Mouse (Mus musculus) liver, embryonic 15.5 days (tissue): ENCODE data around the gene Thbd. TPM values are rescaled to one million over a fixed set of nuclear protein-coding genes. Genes with fewer than 3 reads are reported as not detected.

Experiments
- ATAC-seq: fragments of 200-750 bp; cut with Nextera tagmentation; 2 replicates; pipeline ENCODE4 v1.8.0; 2017; ENCODE audit warnings: moderate number of reproducible peaks, mild to moderate bottlenecking, moderate library complexity; ENCODE audit not compliant: insufficient read depth
- H3K27ac ChIP-seq: fragments of 300-500 bp; sonication (generic); replicated peaks from 2 replicates; pipeline ENCODE4 v1.5.1; 2015; ENCODE audit warnings: mild to moderate bottlenecking, inconsistent platforms
- H3K27me3 ChIP-seq: fragments of 300-500 bp; sonication (generic); 2 replicates; pipeline ENCODE4 v1.6.1; 2015; ENCODE audit warnings: mild to moderate bottlenecking, inconsistent platforms
- H3K36me3 ChIP-seq: fragments of 300-500 bp; sonication (generic); replicated peaks from 2 replicates; pipeline ENCODE4 v1.6.1; 2015; ENCODE audit warnings: moderate library complexity, mild to moderate bottlenecking, inconsistent platforms
- H3K4me1 ChIP-seq: fragments of 300-500 bp; sonication (generic); replicated peaks from 2 replicates; pipeline ENCODE4 v1.6.1; 2015; ENCODE audit warnings: inconsistent platforms
- H3K4me2 ChIP-seq: fragments of 300-500 bp; sonication (generic); 2 replicates; pipeline ENCODE4 v1.6.1; 2015; ENCODE audit warnings: moderate library complexity, mild to moderate bottlenecking, inconsistent platforms
- H3K4me3 ChIP-seq: fragments of 300-500 bp; sonication (generic); replicated peaks from 2 replicates; pipeline ENCODE4 v1.5.1; 2015; ENCODE audit warnings: mild to moderate bottlenecking, inconsistent platforms
- H3K9ac ChIP-seq: fragments of 300-500 bp; sonication (generic); 2 replicates; pipeline ENCODE4 v1.6.1; 2015; ENCODE audit warnings: moderate library complexity, mild to moderate bottlenecking, inconsistent platforms
- H3K9me3 ChIP-seq: fragments of 300-500 bp; sonication (generic); replicated peaks from 2 replicates; pipeline ENCODE4 v1.6.1; 2016; ENCODE audit warnings: inconsistent platforms
- WGBS: fragments of 180-500 bp; shearing (Covaris S2); methylation state at CpG from one replicate; pipeline ENCODE4 v1.1.7; 2015; ENCODE audit warnings: mixed read lengths; ENCODE audit not compliant: insufficient replicate concordance; 5-methylcytosine and 5-hydroxymethylcytosine counted together
- polyA plus RNA-seq: library from polyadenylated mRNA; unstranded; fragments of >200 nt; fragmentation: Nextera tagmentation; extraction: Ambion mirVana; gene quantifications from 2 replicates; pipeline ENCODE4 v1.2.1, GENCODE M21; 2015

The Thbd gene
- polyA plus RNA-seq, 1 experiment from 2014 or later, result 1.3 TPM

GRCm38 (mm10) chr2:148442710-148443109, 34.7 kb upstream of the Thbd start:
- Histone ChIP-seq H3K9ac (no peak overlapping the region), H3K4me2 (peak overlapping the region; percentile 33), H3K9me3 (no peaks in the 10 kb centered on the region), H3K4me1 (no peaks in the 10 kb centered on the region; the same call in 1 of the 2 replicates), H3K4me3 (peak overlapping the region; percentile 29), H3K27me3 (no peaks in the 10 kb centered on the region), H3K27ac (peak overlapping the region; percentile 45; the same call in 1 of the 2 replicates), H3K36me3 (no peaks in the 10 kb centered on the region)
- ATAC-seq, result no peak
- WGBS, result 44% methylated on average over 4 of the region's 4 CpGs

- H3K9me3 ChIP-seq, result no peaks in the 10 kb centered on the region
- H3K27ac ChIP-seq, result no peak overlapping the region
- ATAC-seq, result no peak
- H3K27me3 ChIP-seq, result no peaks in the 10 kb centered on the region
- H3K36me3 ChIP-seq, result no peaks in the 10 kb centered on the region
- no peaks in the 10 kb centered on the region; the same call in 1 of the 2 replicates for H3K4me1 ChIP-seq
- H3K9ac ChIP-seq, result no peak overlapping the region
- H3K4me2 ChIP-seq, result peak overlapping the region; percentile 33
- peak overlapping the region; percentile 29 for H3K4me3 ChIP-seq
- 55% methylated on average over 4 of the region's 4 CpGs for WGBS
Measured at GRCm38 (mm10) chr2:148442172-148442571, 34.2 kb upstream of the Thbd start.

- H3K27me3 ChIP-seq, result no peaks in the 10 kb centered on the region
- H3K9me3 ChIP-seq, result no peaks in the 10 kb centered on the region
- ATAC-seq, result no peak
- H3K36me3 ChIP-seq, result no peaks in the 10 kb centered on the region
- WGBS, result 41% methylated on average over 10 of the region's 10 CpGs
- no peak overlapping the region for H3K9ac ChIP-seq
- 0 out of 2 replicates have a peak overlapping the region, but pooled peaks have one; percentile 33 for H3K4me2 ChIP-seq
- no peak overlapping the region for H3K27ac ChIP-seq
- H3K4me3 ChIP-seq, result peak overlapping the region; percentile 29; the same call in 1 of the 2 replicates
- H3K4me1 ChIP-seq, result no peaks in the 10 kb centered on the region; the same call in 1 of the 2 replicates
Measured at GRCm38 (mm10) chr2:148441421-148441820, 33.4 kb upstream of the Thbd start.

- Histone ChIP-seq H3K36me3 (no peaks in the 10 kb centered on the region), H3K27me3 (no peaks in the 10 kb centered on the region), H3K4me3 (no peak overlapping the region), H3K4me2 (no peak overlapping the region), H3K4me1 (no peaks in the 10 kb centered on the region; the same call in 1 of the 2 replicates), H3K9ac (no peak overlapping the region), H3K9me3 (no peaks in the 10 kb centered on the region), H3K27ac (no peak overlapping the region)
- WGBS, result 26% methylated on average over 3 of the region's 3 CpGs
- no peak for ATAC-seq
Measured at GRCm38 (mm10) chr2:148439691-148440276, 31.8 kb upstream of the Thbd start.

- Histone ChIP-seq H3K9me3 (no peaks in the 10 kb centered on the region), H3K9ac (no peak overlapping the region), H3K36me3 (no peaks in the 10 kb centered on the region), H3K4me1 (no peaks in the 10 kb centered on the region), H3K4me3 (no peak overlapping the region), H3K27ac (no peak overlapping the region), H3K27me3 (no peaks in the 10 kb centered on the region), H3K4me2 (no peak overlapping the region)
- no peak for ATAC-seq
- whole genome bisulfite sequencing, result 39% methylated on average over 3 of the region's 3 CpGs
Measured at GRCm38 (mm10) chr2:148436285-148436684, 28.3 kb upstream of the Thbd start.

GRCm38 (mm10) chr2:148432346-148432745, 24.4 kb upstream of the Thbd start:
- Histone ChIP-seq H3K36me3 (no peaks in the 10 kb centered on the region), H3K4me2 (no peak overlapping the region), H3K27ac (no peak overlapping the region), H3K9ac (no peak overlapping the region), H3K4me1 (no peaks in the 10 kb centered on the region), H3K4me3 (no peak overlapping the region), H3K9me3 (no peaks in the 10 kb centered on the region), H3K27me3 (no peaks in the 10 kb centered on the region)
- 36% methylated on average over 2 of the region's 2 CpGs for WGBS
- no peak for ATAC-seq

- no peaks in the 10 kb centered on the region for H3K4me1 ChIP-seq
- H3K4me2 ChIP-seq, result no peak overlapping the region
- ATAC-seq, result no peak
- no peak overlapping the region for H3K9ac ChIP-seq
- 58% methylated on average over 4 of the region's 4 CpGs for WGBS
- no peak overlapping the region for H3K27ac ChIP-seq
- no peaks in the 10 kb centered on the region for H3K36me3 ChIP-seq
- H3K4me3 ChIP-seq, result no peak overlapping the region
- H3K27me3 ChIP-seq, result no peaks in the 10 kb centered on the region
- H3K9me3 ChIP-seq, result no peaks in the 10 kb centered on the region
Measured at GRCm38 (mm10) chr2:148430941-148431340, 23.0 kb upstream of the Thbd start.

GRCm38 (mm10) chr2:148429001-148429505, 21.1 kb upstream of the Thbd start:
- Histone ChIP-seq H3K4me1 (no peaks in the 10 kb centered on the region), H3K9me3 (no peaks in the 10 kb centered on the region), H3K36me3 (no peaks in the 10 kb centered on the region), H3K27ac (no peak overlapping the region), H3K9ac (no peak overlapping the region), H3K27me3 (no peaks in the 10 kb centered on the region), H3K4me3 (no peak overlapping the region), H3K4me2 (no peak overlapping the region)
- no peak for ATAC-seq

GRCm38 (mm10) chr2:148428523-148428922, 20.5 kb upstream of the Thbd start:
- no peak overlapping the region for H3K27ac ChIP-seq
- no peaks in the 10 kb centered on the region for H3K36me3 ChIP-seq
- ATAC-seq, result no peak
- no peak overlapping the region for H3K9ac ChIP-seq
- no peaks in the 10 kb centered on the region for H3K27me3 ChIP-seq
- no peak overlapping the region for H3K4me2 ChIP-seq
- H3K4me1 ChIP-seq, result no peaks in the 10 kb centered on the region
- H3K4me3 ChIP-seq, result no peak overlapping the region
- WGBS, result 45% methylated on average over 3 of the region's 3 CpGs
- H3K9me3 ChIP-seq, result no peaks in the 10 kb centered on the region

- H3K36me3 ChIP-seq, result no peaks in the 10 kb centered on the region
- no peaks in the 10 kb centered on the region for H3K27me3 ChIP-seq
- 58% methylated on average over 3 of the region's 3 CpGs for WGBS
- H3K4me3 ChIP-seq, result no peak overlapping the region
- no peak for ATAC-seq
- no peak overlapping the region for H3K27ac ChIP-seq
- no peak overlapping the region for H3K4me2 ChIP-seq
- H3K9me3 ChIP-seq, result no peaks in the 10 kb centered on the region
- H3K4me1 ChIP-seq, result no peaks in the 10 kb centered on the region
- H3K9ac ChIP-seq, result no peak overlapping the region
Measured at GRCm38 (mm10) chr2:148427553-148427952, 19.6 kb upstream of the Thbd start.

- Histone ChIP-seq H3K27me3 (no peaks in the 10 kb centered on the region), H3K27ac (no peak overlapping the region), H3K4me3 (no peak overlapping the region), H3K9me3 (no peaks in the 10 kb centered on the region), H3K4me1 (no peaks in the 10 kb centered on the region), H3K9ac (no peak overlapping the region), H3K4me2 (no peak overlapping the region), H3K36me3 (no peaks in the 10 kb centered on the region)
- WGBS, result 36% methylated on average over 5 of the region's 5 CpGs
- ATAC-seq, result no peak
Measured at GRCm38 (mm10) chr2:148425709-148426382, 17.9 kb upstream of the Thbd start.
